Mouse (Mus musculus) embryonic facial prominence, embryonic 13.5 days (tissue): ENCODE data around the gene Pgm3. TPM values are rescaled to one million over a fixed set of nuclear protein-coding genes. Genes with fewer than 3 reads are reported as not detected.

Experiments used
- ATAC-seq: fragments of 200-750 bp; cut with Nextera tagmentation; 2 replicates; pipeline ENCODE4 v1.8.0; 2017; ENCODE audit warnings: low read depth; ENCODE audit not compliant: insufficient number of reproducible peaks, insufficient read depth, low FRiP score, low TSS enrichment
- H3K27ac ChIP-seq: fragments of 300-500 bp; sonication (generic); 2 replicates; pipeline ENCODE4 v1.5.1; 2015; ENCODE audit warnings: moderate library complexity, mild to moderate bottlenecking, inconsistent platforms
- H3K27me3 ChIP-seq: fragments of 300-500 bp; sonication (generic); 2 replicates; pipeline ENCODE4 v1.6.1; 2015; ENCODE audit warnings: mild to moderate bottlenecking, inconsistent platforms
- H3K36me3 ChIP-seq: fragments of 300-500 bp; sonication (generic); 2 replicates; pipeline ENCODE4 v1.6.1; 2015; ENCODE audit warnings: mild to moderate bottlenecking, inconsistent platforms
- H3K4me1 ChIP-seq: fragments of 300-500 bp; sonication (generic); 2 replicates; pipeline ENCODE4 v1.6.1; 2015; ENCODE audit warnings: inconsistent platforms
- H3K4me2 ChIP-seq: fragments of 300-500 bp; sonication (generic); 2 replicates; pipeline ENCODE4 v1.6.1; 2015; ENCODE audit warnings: moderate library complexity, mild to moderate bottlenecking, inconsistent platforms
- H3K4me3 ChIP-seq: fragments of 300-500 bp; sonication (generic); 2 replicates; pipeline ENCODE4 v1.5.1; 2015; ENCODE audit warnings: mild to moderate bottlenecking, inconsistent platforms
- H3K9ac ChIP-seq: fragments of 300-500 bp; sonication (generic); 2 replicates; pipeline ENCODE4 v1.6.1; 2015; ENCODE audit warnings: mild to moderate bottlenecking, inconsistent platforms
- H3K9me3 ChIP-seq: fragments of 300-500 bp; sonication (generic); 2 replicates; pipeline ENCODE4 v1.6.1; 2016; ENCODE audit warnings: inconsistent platforms
- WGBS: fragments of 180-500 bp; shearing (Covaris S2); methylation state at CpG from one replicate; pipeline ENCODE4 v1.1.7; 2015; ENCODE audit warnings: mixed read lengths; 5-methylcytosine and 5-hydroxymethylcytosine counted together
- polyA plus RNA-seq: library from polyadenylated mRNA; unstranded; fragments of >200 nt; fragmentation: Nextera tagmentation; extraction: Ambion mirVana; gene quantifications from 2 replicates; pipeline ENCODE4 v1.2.1, GENCODE M21; 2015

Pgm3 gene
- polyA plus RNA-seq, 1 experiment from 2014 or later, result 39.2 TPM

GRCm38 (mm10) chr9:86587019-86587795 lies 15.6 kb upstream of the Pgm3 start:
- Histone ChIP-seq H3K36me3 (no peaks in the 10 kb centered on the region), H3K27me3 (no peaks in the 10 kb centered on the region), H3K4me2 (no peak overlapping the region), H3K27ac (no peak overlapping the region), H3K4me3 (no peak overlapping the region), H3K9me3 (no peaks in the 10 kb centered on the region), H3K9ac (no peak overlapping the region), H3K4me1 (no peaks in the 10 kb centered on the region)
- ATAC-seq, result no peak
- WGBS, result 89% methylated on average over 11 of the region's 11 CpGs

DNA sequence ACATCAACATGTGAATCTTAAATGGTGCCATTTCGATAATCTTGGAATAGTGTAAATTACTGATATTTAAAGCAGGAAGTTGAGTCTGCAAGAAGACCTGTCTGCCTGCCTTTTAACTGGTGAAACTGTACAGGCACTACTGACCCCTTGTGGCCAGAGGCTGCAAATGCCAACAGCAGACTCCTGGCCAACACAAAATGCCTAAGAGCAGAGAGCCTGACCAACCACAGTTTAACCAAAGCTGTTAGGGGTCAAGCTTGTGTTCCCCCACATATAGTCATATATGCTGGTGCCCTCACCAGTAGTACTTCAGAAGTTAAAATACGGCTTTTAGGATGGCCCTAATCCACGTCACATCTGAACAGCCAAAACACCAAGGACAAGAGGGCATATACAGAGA lies 12.1 kb upstream of the Pgm3 start:
- H3K27ac ChIP-seq, result no peak overlapping the region
- H3K4me2 ChIP-seq, result no peak overlapping the region
- H3K27me3 ChIP-seq, result no peaks in the 10 kb centered on the region
- no peak for ATAC-seq
- H3K4me3 ChIP-seq, result no peak overlapping the region
- H3K4me1 ChIP-seq, result no peaks in the 10 kb centered on the region
- H3K9ac ChIP-seq, result no peak overlapping the region
- no peaks in the 10 kb centered on the region for H3K36me3 ChIP-seq
- WGBS, result 52% methylated on average over 3 of the region's 3 CpGs
- H3K9me3 ChIP-seq, result no peaks in the 10 kb centered on the region

GRCm38 (mm10) chr9:86579657-86580056 lies 8.0 kb upstream of the Pgm3 start:
- Histone ChIP-seq H3K4me3 (no peak overlapping the region), H3K27me3 (no peaks in the 10 kb centered on the region), H3K27ac (no peak overlapping the region), H3K4me1 (no peaks in the 10 kb centered on the region), H3K4me2 (no peak overlapping the region), H3K9ac (no peak overlapping the region), H3K36me3 (no peaks in the 10 kb centered on the region), H3K9me3 (no peaks in the 10 kb centered on the region)
- 87% methylated on average over 10 of the region's 10 CpGs for WGBS
- ATAC-seq, result no peak

DNA sequence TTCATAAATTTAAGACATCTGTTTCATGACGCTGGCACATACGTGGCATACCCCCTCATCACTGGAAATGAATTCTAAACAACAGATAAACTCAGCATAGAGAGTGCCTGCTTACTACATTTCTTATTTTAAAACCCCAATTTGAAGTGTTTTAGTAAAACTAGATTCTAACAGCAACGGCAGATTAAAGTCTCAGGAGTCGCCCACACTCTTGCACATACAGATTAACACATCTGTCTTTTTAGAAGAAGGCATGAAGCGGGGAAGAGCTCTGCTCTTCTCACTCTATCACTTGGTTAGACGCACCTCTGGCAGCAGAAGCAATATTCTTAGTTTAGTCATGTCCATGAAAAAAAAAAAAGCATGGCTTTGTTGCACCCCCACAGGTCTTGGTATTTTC lies 3.5 kb upstream of the Pgm3 start:
- Histone ChIP-seq H3K9me3 (no peaks in the 10 kb centered on the region), H3K4me3 (no peak overlapping the region), H3K9ac (no peak overlapping the region), H3K36me3 (no peaks in the 10 kb centered on the region), H3K4me2 (no peak overlapping the region), H3K27ac (no peak overlapping the region), H3K4me1 (peaks cover 19% of the 10 kb centered on the region), H3K27me3 (no peaks in the 10 kb centered on the region)
- 75% methylated on average over 6 of the region's 6 CpGs for WGBS
- no peak for ATAC-seq

- no peak overlapping the region for H3K4me2 ChIP-seq
- ATAC-seq, result no peak
- H3K4me1 ChIP-seq, result peaks cover 20% of the 10 kb centered on the region
- no peaks in the 10 kb centered on the region for H3K27me3 ChIP-seq
- no peak overlapping the region for H3K9ac ChIP-seq
- WGBS, result 77% methylated on average over 20 of the region's 20 CpGs
- H3K27ac ChIP-seq, result no peak overlapping the region
- H3K36me3 ChIP-seq, result peaks cover 9% of the 10 kb centered on the region
- no peak overlapping the region for H3K4me3 ChIP-seq
- no peaks in the 10 kb centered on the region for H3K9me3 ChIP-seq
Measured at GRCm38 (mm10) chr9:86573616-86574303, 2.1 kb upstream of the Pgm3 start.

DNA sequence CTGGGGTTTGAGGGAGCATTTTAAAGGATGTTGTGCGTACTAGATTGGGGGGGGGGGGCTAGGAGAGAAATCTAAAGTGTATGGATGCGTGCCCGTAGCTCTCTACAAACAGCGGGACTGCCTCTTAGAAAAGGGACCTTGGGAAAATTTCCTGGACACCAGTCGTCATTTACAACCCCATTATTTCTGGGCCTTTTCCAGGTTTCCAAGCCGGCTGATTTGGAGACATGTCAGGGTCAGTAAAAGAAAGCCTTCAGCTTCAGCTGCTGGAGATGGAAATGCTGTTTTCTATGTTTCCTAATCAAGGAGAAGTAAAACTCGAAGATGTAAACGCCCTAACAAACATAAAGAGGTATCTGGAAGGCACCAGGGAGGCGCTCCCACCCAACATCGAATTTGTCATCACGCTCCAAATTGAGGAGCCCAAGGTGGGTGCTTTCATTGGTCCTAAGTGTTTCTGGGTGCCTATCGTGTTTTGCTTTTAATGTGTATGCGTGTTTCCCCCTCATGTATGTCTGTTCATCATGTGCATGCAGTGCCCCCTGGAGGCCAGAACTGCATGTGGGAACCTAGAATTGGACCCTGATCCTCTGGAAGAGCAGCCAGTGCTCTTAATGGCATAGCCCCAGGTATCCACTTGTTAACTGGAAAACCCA lies 1.1 kb upstream of the Pgm3 start:
- no peak for ATAC-seq
- H3K4me3 ChIP-seq, result peak overlapping the region; percentile 76
- peaks cover 20% of the 10 kb centered on the region for H3K4me1 ChIP-seq
- 10% methylated on average over 13 of the region's 13 CpGs for WGBS
- H3K9me3 ChIP-seq, result no peaks in the 10 kb centered on the region
- H3K27me3 ChIP-seq, result no peaks in the 10 kb centered on the region
- H3K27ac ChIP-seq, result no peak overlapping the region
- peak overlapping the region; percentile 69; the same call in 1 of the 2 replicates for H3K9ac ChIP-seq
- peak overlapping the region; percentile 99 for H3K4me2 ChIP-seq
- H3K36me3 ChIP-seq, result peaks cover 11% of the 10 kb centered on the region

DNA sequence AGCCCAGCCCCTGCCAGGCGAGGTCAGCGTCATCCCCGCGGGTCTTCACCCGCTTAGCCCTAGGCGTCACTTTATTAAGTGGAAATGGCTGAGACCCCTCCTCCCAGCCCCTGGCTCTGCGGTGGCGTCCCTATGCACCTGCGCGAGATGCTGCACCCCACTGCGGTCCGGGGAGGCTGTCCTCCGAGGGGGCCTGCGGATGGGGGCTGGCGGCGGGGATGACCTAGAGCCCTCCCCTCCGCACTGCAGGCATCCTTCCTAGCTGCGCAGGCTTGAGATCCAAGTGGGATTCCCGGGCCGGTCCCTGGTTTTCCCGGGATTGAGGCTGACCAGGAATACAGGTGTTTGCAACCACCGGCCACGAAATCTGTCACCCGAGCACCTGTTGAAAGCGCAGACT lies 554 bp upstream of the Pgm3 start:
- peak; percentile 34; the same call in 1 of the 2 replicates for ATAC-seq
- Histone ChIP-seq H3K4me1 (peaks cover 20% of the 10 kb centered on the region), H3K4me3 (peak overlapping the region; percentile 76), H3K9me3 (no peaks in the 10 kb centered on the region), H3K36me3 (peaks cover 11% of the 10 kb centered on the region), H3K27me3 (no peaks in the 10 kb centered on the region), H3K9ac (peak overlapping the region; percentile 69), H3K27ac (no peak overlapping the region), H3K4me2 (peak overlapping the region; percentile 99)
- WGBS, result under 1% methylated on average over 25 of the region's 25 CpGs

DNA sequence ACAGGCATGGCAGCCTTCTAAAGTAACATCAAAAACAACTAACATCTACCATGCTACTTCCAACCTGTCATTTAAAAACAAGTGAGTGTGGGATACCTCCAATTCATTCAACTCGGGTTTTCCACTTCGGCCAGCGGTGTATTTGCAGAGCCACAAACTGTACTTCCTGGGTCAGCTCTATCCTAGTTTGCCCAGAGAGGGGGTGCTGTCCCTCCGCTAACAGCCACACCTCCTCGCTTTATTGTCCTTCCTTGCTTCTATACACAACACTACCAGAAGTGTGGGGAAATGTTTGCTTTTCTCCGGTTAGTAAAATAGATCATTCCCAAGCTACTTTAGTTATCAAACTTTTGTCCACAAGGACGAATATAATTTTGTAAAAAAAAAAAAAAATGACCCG lies 696 bp downstream of the Pgm3 start:
- H3K27ac ChIP-seq, result no peak overlapping the region

GRCm38 (mm10) chr9:86570261-86570890 lies 1.3 kb downstream of the Pgm3 start:
- peak overlapping the region; percentile 76 for H3K4me3 ChIP-seq
- peak overlapping the region; percentile 84 for H3K9ac ChIP-seq
- no peaks in the 10 kb centered on the region for H3K27me3 ChIP-seq
- H3K36me3 ChIP-seq, result peaks cover 27% of the 10 kb centered on the region
- peaks cover 20% of the 10 kb centered on the region for H3K4me1 ChIP-seq
- no peak for ATAC-seq
- no peaks in the 10 kb centered on the region for H3K9me3 ChIP-seq
- peak overlapping the region; percentile 99 for H3K4me2 ChIP-seq
- H3K27ac ChIP-seq, result no peak overlapping the region
- WGBS, result 82% methylated on average over 10 of the region's 10 CpGs

More for the DNA sequence above, 696 bp downstream of the Pgm3 start:
- ATAC-seq, result no peak
- H3K4me1 ChIP-seq, result peaks cover 20% of the 10 kb centered on the region
- H3K27me3 ChIP-seq, result no peaks in the 10 kb centered on the region
- peak overlapping the region; percentile 76 for H3K4me3 ChIP-seq
- H3K9me3 ChIP-seq, result no peaks in the 10 kb centered on the region
- H3K36me3 ChIP-seq, result peaks cover 21% of the 10 kb centered on the region
- peak overlapping the region; percentile 99 for H3K4me2 ChIP-seq
- H3K9ac ChIP-seq, result peak overlapping the region; percentile 84
- WGBS, result 16% methylated on average over 8 of the region's 8 CpGs

DNA sequence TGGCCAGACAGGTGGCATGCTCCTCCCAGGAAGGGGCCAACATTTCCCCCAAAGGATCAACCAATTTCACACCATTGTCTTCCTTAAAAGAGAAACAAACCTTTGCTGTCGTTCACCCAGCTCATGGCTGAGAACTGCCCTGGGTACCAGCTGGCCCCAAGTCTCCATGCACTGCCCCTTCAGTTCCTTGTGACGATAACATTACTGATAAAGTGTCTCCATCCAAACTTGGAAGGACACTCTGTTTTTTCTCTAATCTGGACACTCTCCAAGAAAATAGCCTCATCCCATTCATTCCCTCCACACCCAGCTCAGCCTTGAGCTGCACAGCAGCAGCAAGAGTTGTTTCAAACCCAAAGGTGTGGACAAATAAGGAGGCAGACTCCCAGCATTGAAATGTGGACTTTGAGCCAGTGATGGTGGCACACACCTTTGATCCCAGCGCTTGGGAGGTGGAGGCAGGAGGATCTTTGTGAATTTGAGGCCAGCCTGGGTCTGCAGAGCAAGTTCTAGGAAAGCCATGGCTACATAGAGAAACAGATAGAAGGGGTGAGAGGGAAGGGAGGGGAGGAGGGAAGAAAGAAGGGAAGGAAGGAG lies 2.2 kb downstream of the Pgm3 start:
- no peak overlapping the region for H3K27ac ChIP-seq
- H3K9ac ChIP-seq, result no peak overlapping the region
- no peak overlapping the region for H3K4me3 ChIP-seq
- peaks cover 36% of the 10 kb centered on the region for H3K36me3 ChIP-seq
- WGBS, result 85% methylated on average over 3 of the region's 3 CpGs
- ATAC-seq, result no peak
- H3K27me3 ChIP-seq, result no peaks in the 10 kb centered on the region
- H3K9me3 ChIP-seq, result no peaks in the 10 kb centered on the region
- H3K4me2 ChIP-seq, result no peak overlapping the region
- H3K4me1 ChIP-seq, result peaks cover 20% of the 10 kb centered on the region

DNA sequence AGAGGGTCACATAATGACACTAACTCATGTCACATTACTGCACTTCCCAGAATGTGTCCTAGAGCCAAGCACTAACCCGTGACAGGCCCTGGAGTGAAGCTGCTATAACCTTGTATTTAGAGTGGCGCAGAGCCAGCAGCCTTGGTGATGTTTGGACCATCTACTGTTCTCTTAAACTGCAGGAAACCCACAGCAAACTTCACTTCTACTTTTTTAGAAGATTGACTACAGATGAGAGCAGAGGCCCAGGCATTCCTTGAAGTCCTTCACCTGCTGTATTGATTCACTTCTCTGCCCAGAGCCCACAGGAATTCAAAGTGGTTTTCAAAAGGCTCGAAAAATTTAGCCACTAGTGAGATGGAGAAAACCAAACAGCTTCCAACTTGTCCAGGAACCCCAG lies 11.1 kb downstream of the Pgm3 start:
- no peak for ATAC-seq
- peaks cover 90% of the 10 kb centered on the region for H3K36me3 ChIP-seq
- H3K4me1 ChIP-seq, result no peaks in the 10 kb centered on the region
- no peaks in the 10 kb centered on the region for H3K9me3 ChIP-seq
- no peak overlapping the region for H3K4me3 ChIP-seq
- no peaks in the 10 kb centered on the region for H3K27me3 ChIP-seq
- no peak overlapping the region for H3K27ac ChIP-seq
- H3K4me2 ChIP-seq, result no peak overlapping the region
- H3K9ac ChIP-seq, result no peak overlapping the region
- 82% methylated on average over 3 of the region's 3 CpGs for WGBS
